Mouse (Mus musculus) kidney, postnatal 0 days (tissue): ENCODE measurements at regions not wholly inside any gene's neighbourhood (a gene's known extent, or its start where the extent isn't known, plus 50 kb on each side); places are given as distances from the start of the nearest gene placed in this dataset.

Source experiments
- ATAC-seq: fragments of 200-750 bp; cut with Nextera tagmentation; replicated peaks from 2 replicates; pipeline ENCODE4 v1.8.0; 2017; ENCODE audit warnings: low read depth, moderate number of reproducible peaks, moderate TSS enrichment, moderate library complexity; ENCODE audit not compliant: low FRiP score
- DNase-seq: peaks from one replicate; pipeline ENCODE4 v3.0.0-alpha.2; 2016; ENCODE audit warnings: low spot score
- H3K27ac ChIP-seq: fragments of 300-500 bp; sonication (generic); 2 replicates; pipeline ENCODE4 v1.5.1; 2014; ENCODE audit warnings: mild to moderate bottlenecking
- H3K27me3 ChIP-seq: fragments of 300-500 bp; sonication (generic); 2 replicates; pipeline ENCODE4 v1.6.1; 2014; ENCODE audit warnings: low read length, mixed read lengths; ENCODE audit not compliant: insufficient read depth
- H3K36me3 ChIP-seq: fragments of 300-500 bp; sonication (generic); 2 replicates; pipeline ENCODE4 v1.6.1; 2014; ENCODE audit warnings: low read length, mixed read lengths; ENCODE audit not compliant: insufficient read depth
- H3K4me1 ChIP-seq: fragments of 300-500 bp; sonication (generic); replicated peaks from 2 replicates; pipeline ENCODE4 v1.6.1; 2014; ENCODE audit warnings: antibody characterized with exemption, low read length, mixed read lengths; ENCODE audit not compliant: insufficient read depth
- H3K4me2 ChIP-seq: fragments of 300-500 bp; sonication (generic); 2 replicates; pipeline ENCODE4 v1.6.1; 2014; ENCODE audit warnings: mild to moderate bottlenecking, low read length, moderate library complexity, mixed read lengths
- H3K4me3 ChIP-seq: fragments of 300-500 bp; sonication (generic); replicated peaks from 2 replicates; pipeline ENCODE4 v1.5.1; 2014; ENCODE audit warnings: low read depth, low read length
- H3K9ac ChIP-seq: fragments of 300-500 bp; sonication (generic); 2 replicates; pipeline ENCODE4 v1.6.1; 2014; ENCODE audit warnings: low read depth, low read length
- H3K9me3 ChIP-seq: fragments of 300-500 bp; sonication (generic); replicated peaks from 2 replicates; pipeline ENCODE4 v1.6.1; 2016; ENCODE audit warnings: low read length, inconsistent platforms, mixed read lengths
- CTCF ChIP-seq: IDR thresholded peaks from 2 replicates; pipeline ENCODE4 v1.5.1; 2016; ENCODE audit warnings: antibody characterized with exemption, low read depth, mild to moderate bottlenecking, moderate library complexity
- WGBS: fragments of 180-500 bp; shearing (Covaris S2); extraction: QIAGEN DNeasy Blood & Tissue Kit; methylation state at CpG from one replicate; pipeline ENCODE4 v1.1.7; 2014; 5-methylcytosine and 5-hydroxymethylcytosine counted together

DNA sequence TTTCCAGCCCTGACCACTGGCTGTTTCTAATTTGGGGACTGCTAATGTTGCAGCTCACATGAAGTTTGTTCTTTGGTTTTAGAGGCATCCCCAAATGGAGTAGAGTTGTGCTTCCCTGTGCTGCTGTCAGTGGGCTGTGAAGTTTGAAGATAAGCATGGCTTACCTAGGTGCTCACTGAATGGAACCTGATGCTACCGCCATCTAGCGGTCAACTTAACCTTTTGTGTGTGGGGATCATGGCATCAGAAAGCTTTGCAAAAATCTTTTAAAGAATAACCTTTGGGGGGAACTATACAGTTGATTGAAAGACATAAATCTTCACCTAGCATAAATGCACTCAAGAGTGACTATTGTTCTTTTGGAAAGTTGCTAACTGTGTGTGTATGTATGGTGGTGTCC lies 382.8 kb upstream of the Trpc7 start:
- Histone ChIP-seq H3K36me3 (no peaks in the 10 kb centered on the region), H3K9ac (no peak overlapping the region), H3K4me2 (no peak overlapping the region), H3K9me3 (no peaks in the 10 kb centered on the region), H3K4me1 (no peaks in the 10 kb centered on the region), H3K27ac (no peak overlapping the region), H3K27me3 (no peaks in the 10 kb centered on the region), H3K4me3 (no peak overlapping the region)
- ATAC-seq (no peak), DNase-seq (peak; percentile 38)
- WGBS: 8% methylated on average over 2 of the region's 2 CpGs
- TF ChIP-seq CTCF: peak; percentile 65

DNA sequence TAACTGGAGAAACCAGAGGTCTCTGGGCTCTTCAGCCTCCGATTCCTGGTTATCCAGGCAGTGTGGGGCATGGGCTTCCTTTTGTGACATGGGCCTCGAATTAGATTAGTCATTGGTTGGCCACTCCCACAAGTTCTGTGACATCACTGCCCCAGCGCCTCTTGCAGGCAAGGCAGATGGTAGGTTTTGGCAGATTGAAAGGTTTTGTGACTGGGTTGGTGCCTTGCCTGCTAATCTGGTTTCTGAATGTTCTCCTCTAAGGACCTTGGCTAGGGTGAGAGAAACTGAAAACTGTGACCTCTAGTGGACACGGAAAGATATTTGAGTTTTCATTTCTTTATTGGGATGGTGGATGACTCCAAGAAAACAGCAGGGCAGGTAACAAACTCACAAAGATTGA lies 381.3 kb upstream of the Trpc7 start:
- no peaks in the 10 kb centered on the region for H3K4me1 ChIP-seq
- WGBS: 50% methylated on average over 4 of the region's 4 CpGs
- no peak overlapping the region for H3K4me3 ChIP-seq
- no peaks in the 10 kb centered on the region for H3K27me3 ChIP-seq
- H3K9ac ChIP-seq: no peak overlapping the region
- H3K36me3 ChIP-seq: no peaks in the 10 kb centered on the region
- H3K27ac ChIP-seq: no peak overlapping the region
- DNase-seq (peak; percentile 12), ATAC-seq (no peak)
- no peaks in the 10 kb centered on the region for H3K9me3 ChIP-seq
- H3K4me2 ChIP-seq: no peak overlapping the region
- peak; percentile 58 for TF ChIP-seq CTCF

- no peak for TF ChIP-seq CTCF
- no peak overlapping the region for H3K4me3 ChIP-seq
- no peaks in the 10 kb centered on the region for H3K36me3 ChIP-seq
- no peak for ATAC-seq
- DNase-seq: no peak
- WGBS: 85% methylated on average over 11 of the region's 11 CpGs
- H3K9me3 ChIP-seq: no peaks in the 10 kb centered on the region
- H3K4me2 ChIP-seq: no peak overlapping the region
- H3K4me1 ChIP-seq: no peaks in the 10 kb centered on the region
- H3K9ac ChIP-seq: no peak overlapping the region
- H3K27ac ChIP-seq: no peak overlapping the region
- H3K27me3 ChIP-seq: no peaks in the 10 kb centered on the region
Measured at GRCm38 (mm10) chr13:57275871-57276270, 380.1 kb upstream of the Trpc7 start.

- no peak overlapping the region for H3K4me3 ChIP-seq
- DNase-seq (no peak), ATAC-seq (no peak)
- no peaks in the 10 kb centered on the region for H3K27me3 ChIP-seq
- WGBS: 27% methylated on average over 3 of the region's 3 CpGs
- no peaks in the 10 kb centered on the region for H3K4me1 ChIP-seq
- no peaks in the 10 kb centered on the region for H3K36me3 ChIP-seq
- H3K9me3 ChIP-seq: no peaks in the 10 kb centered on the region
- H3K4me2 ChIP-seq: no peak overlapping the region
- no peak for TF ChIP-seq CTCF
- no peak overlapping the region for H3K27ac ChIP-seq
- H3K9ac ChIP-seq: no peak overlapping the region
Measured at GRCm38 (mm10) chr13:57273593-57273992, 377.8 kb upstream of the Trpc7 start.

- H3K4me1 ChIP-seq: no peaks in the 10 kb centered on the region
- no peak overlapping the region for H3K4me3 ChIP-seq
- no peaks in the 10 kb centered on the region for H3K27me3 ChIP-seq
- no peaks in the 10 kb centered on the region for H3K9me3 ChIP-seq
- TF ChIP-seq CTCF: peak; percentile 91
- DNase-seq (peak; percentile 80), ATAC-seq (peak; percentile 49)
- no peak overlapping the region for H3K4me2 ChIP-seq
- H3K27ac ChIP-seq: no peak overlapping the region
- H3K36me3 ChIP-seq: no peaks in the 10 kb centered on the region
- 9% methylated on average over 8 of the region's 8 CpGs for WGBS
- no peak overlapping the region for H3K9ac ChIP-seq
Measured at GRCm38 (mm10) chr13:57269614-57270013, 373.8 kb upstream of the Trpc7 start.

- no peaks in the 10 kb centered on the region for H3K4me1 ChIP-seq
- no peak overlapping the region for H3K4me2 ChIP-seq
- H3K9ac ChIP-seq: no peak overlapping the region
- WGBS: 4% methylated on average over 6 of the region's 6 CpGs
- H3K36me3 ChIP-seq: no peaks in the 10 kb centered on the region
- no peaks in the 10 kb centered on the region for H3K27me3 ChIP-seq
- DNase-seq (peak; percentile 83), ATAC-seq (no peak)
- H3K4me3 ChIP-seq: no peak overlapping the region
- peak; percentile 98 for TF ChIP-seq CTCF
- no peaks in the 10 kb centered on the region for H3K9me3 ChIP-seq
- no peak overlapping the region for H3K27ac ChIP-seq
Measured at GRCm38 (mm10) chr13:57259920-57260319, 364.1 kb upstream of the Trpc7 start.

- no peaks in the 10 kb centered on the region for H3K4me1 ChIP-seq
- no peaks in the 10 kb centered on the region for H3K9me3 ChIP-seq
- no peak overlapping the region for H3K27ac ChIP-seq
- no peak for DNase-seq
- no peak overlapping the region for H3K4me3 ChIP-seq
- H3K9ac ChIP-seq: no peak overlapping the region
- ATAC-seq: no peak
- WGBS: 72% methylated on average over 8 of the region's 8 CpGs
- H3K27me3 ChIP-seq: no peaks in the 10 kb centered on the region
- H3K36me3 ChIP-seq: no peaks in the 10 kb centered on the region
- H3K4me2 ChIP-seq: no peak overlapping the region
- TF ChIP-seq CTCF: no peak
Measured at GRCm38 (mm10) chr13:57259474-57259873, 363.7 kb upstream of the Trpc7 start.
